Mouse (Mus musculus): ENCODE measurements around the gene Nrf1. TPM values are rescaled to one million over a fixed set of nuclear protein-coding genes. Genes with fewer than 3 reads are reported as not detected.

Gene Nrf1
- polyA plus RNA-seq, 1 experiment from 2014 or later: 14.0 TPM

DNA sequence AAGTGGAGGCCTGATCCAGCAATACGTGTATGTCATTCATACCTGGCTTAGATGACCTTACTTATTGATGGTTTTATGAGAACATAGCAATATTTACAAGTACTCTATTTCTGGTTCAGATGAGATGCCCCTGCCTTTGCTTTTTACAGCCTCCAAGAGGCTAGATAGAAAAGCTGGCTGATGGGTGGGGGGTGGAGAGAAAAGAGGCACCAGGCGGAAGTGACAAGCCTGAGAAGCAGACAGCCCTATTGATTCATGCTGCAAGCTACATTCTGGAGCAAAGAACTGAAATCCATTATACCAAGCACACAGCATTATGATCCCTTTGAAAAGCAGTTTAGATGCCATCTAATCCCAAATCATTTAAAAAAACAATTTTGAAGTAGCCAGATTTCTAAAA, 37.6 kb downstream of the Nrf1 start:
- no peak overlapping the region for H3K9ac ChIP-seq (ENCODE audit: low read depth, low read length)
- no peak for TF ChIP-seq CTCF (IDR thresholded peaks at IDR 0.05; ENCODE audit: low read depth)
- H3K4me2 ChIP-seq (replicated peaks; ENCODE audit: low read depth): no peak overlapping the region
- H3K4me3 ChIP-seq (ENCODE audit: low read depth, low read length): no peak overlapping the region
- 42% methylated on average over 2 of the region's 2 CpGs for WGBS
- no peaks in the 10 kb centered on the region for H3K9me3 ChIP-seq (ENCODE audit: control insufficient read depth)
- no peaks in the 10 kb centered on the region for H3K27me3 ChIP-seq (replicated peaks; ENCODE audit: control insufficient read depth, insufficient read depth, low read length)
- no peaks in the 10 kb centered on the region for H3K4me1 ChIP-seq (replicated peaks; ENCODE audit: control insufficient read depth, insufficient read depth, low read length)
- H3K36me3 ChIP-seq (ENCODE audit: control insufficient read depth, insufficient read depth): peaks cover 10% of the 10 kb centered on the region
- no peak overlapping the region for H3K27ac ChIP-seq (ENCODE audit: low read depth, low read length)
- no peak for ATAC-seq

DNA sequence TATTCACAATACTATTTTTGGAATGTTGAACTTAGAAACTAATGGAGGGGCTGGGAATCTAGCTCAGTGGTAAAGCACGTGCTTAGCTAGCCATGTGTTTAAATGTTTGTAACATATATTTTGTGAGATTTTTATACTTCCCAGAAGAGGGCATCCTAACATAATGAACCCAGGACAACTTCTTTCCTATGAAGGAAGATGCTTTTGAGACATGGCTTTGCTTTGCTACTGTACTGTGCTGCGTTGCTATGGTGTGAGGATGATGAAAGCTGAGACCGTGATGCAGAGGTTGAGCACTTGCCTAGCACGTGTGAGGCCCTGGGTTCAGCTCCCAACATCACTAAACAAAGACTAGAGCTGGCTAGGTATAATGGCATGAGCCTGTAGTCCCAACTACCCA, 43.4 kb downstream of the Nrf1 start:
- 80% methylated on average over 4 of the region's 4 CpGs for WGBS
- peaks cover 29% of the 10 kb centered on the region for H3K36me3 ChIP-seq (ENCODE audit: control insufficient read depth, insufficient read depth)

DNA sequence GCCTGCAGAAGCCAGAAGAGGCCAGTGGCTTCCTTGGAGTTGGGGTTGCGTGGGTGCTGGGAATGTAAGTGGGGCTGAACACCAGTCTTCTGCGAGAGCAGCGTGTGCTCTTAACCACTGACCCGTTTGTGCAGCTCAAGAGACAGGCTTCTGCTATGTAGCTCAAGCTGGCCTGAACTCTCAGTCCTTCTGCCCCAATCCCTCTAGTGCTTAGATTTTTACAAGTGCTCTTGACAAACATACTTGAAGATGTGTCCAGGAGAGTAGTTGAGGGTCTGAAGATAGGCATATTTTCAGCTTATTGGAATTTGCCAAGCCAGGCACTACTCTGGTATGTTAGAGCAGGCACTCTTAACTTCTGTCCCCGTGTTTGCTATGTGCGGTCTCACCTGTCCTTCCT, 45.0 kb downstream of the Nrf1 start:
- TF ChIP-seq CTCF (IDR thresholded peaks at IDR 0.05; ENCODE audit: low read depth): no peak
- Histone ChIP-seq H3K27me3 (replicated peaks; ENCODE audit: control insufficient read depth, insufficient read depth, low read length) (no peaks in the 10 kb centered on the region), H3K9ac (ENCODE audit: low read depth, low read length) (no peak overlapping the region), H3K4me3 (ENCODE audit: low read depth, low read length) (no peak overlapping the region), H3K9me3 (ENCODE audit: control insufficient read depth) (no peaks in the 10 kb centered on the region), H3K4me2 (replicated peaks; ENCODE audit: low read depth) (no peak overlapping the region), H3K4me1 (replicated peaks; ENCODE audit: control insufficient read depth, insufficient read depth, low read length) (no peaks in the 10 kb centered on the region), H3K36me3 (ENCODE audit: control insufficient read depth, insufficient read depth) (peaks cover 40% of the 10 kb centered on the region), H3K27ac (ENCODE audit: low read depth, low read length) (no peak overlapping the region)
- 94% methylated on average over 6 of the region's 6 CpGs for WGBS
- ATAC-seq: no peak

More for the DNA sequence above, 43.4 kb downstream of the Nrf1 start:
- no peaks in the 10 kb centered on the region for H3K9me3 ChIP-seq (ENCODE audit: control insufficient read depth)
- no peak overlapping the region for H3K4me2 ChIP-seq (replicated peaks; ENCODE audit: low read depth)
- peak; percentile 37 for TF ChIP-seq CTCF (IDR thresholded peaks at IDR 0.05; ENCODE audit: low read depth)
- no peak for ATAC-seq
- no peak overlapping the region for H3K4me3 ChIP-seq (ENCODE audit: low read depth, low read length)
- no peak overlapping the region for H3K27ac ChIP-seq (ENCODE audit: low read depth, low read length)
- H3K4me1 ChIP-seq (replicated peaks; ENCODE audit: control insufficient read depth, insufficient read depth, low read length): no peaks in the 10 kb centered on the region
- no peaks in the 10 kb centered on the region for H3K27me3 ChIP-seq (replicated peaks; ENCODE audit: control insufficient read depth, insufficient read depth, low read length)
- H3K9ac ChIP-seq (ENCODE audit: low read depth, low read length): no peak overlapping the region

DNA sequence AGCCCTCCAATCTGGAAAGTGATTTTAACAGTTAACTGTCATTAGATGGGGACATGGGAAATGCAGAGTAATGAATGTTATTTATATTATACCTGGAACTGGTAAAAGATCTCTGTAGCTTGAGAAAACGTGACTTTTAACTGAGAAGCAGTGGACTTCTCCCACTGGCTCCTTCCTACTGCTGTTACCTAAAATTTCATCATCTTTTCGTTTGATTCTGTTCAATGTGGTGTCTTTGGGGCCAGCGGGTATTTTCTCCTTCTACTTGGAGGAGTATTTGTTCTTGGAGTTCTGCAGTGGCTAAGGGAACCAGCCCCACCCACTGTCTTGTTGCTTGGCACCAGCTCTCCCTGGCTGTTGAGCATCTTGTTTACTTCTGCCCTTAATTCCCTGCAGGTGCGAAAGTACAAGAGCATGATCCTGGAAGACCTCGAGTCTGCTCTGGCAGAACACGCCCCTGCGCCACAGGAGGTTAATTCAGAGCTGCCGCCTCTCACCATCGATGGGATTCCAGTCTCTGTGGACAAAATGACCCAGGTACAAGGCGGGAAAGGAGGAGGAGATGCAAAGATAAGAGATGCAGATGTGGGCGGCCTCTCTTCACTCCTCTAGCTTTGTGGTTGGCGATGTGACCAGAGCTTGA, 54.1 kb downstream of the Nrf1 start:
- Histone ChIP-seq H3K4me3 (ENCODE audit: low read depth, low read length) (no peak overlapping the region), H3K27me3 (replicated peaks; ENCODE audit: control insufficient read depth, insufficient read depth, low read length) (no peaks in the 10 kb centered on the region), H3K4me1 (replicated peaks; ENCODE audit: control insufficient read depth, insufficient read depth, low read length) (no peaks in the 10 kb centered on the region), H3K27ac (ENCODE audit: low read depth, low read length) (no peak overlapping the region), H3K9me3 (ENCODE audit: control insufficient read depth) (no peaks in the 10 kb centered on the region), H3K36me3 (ENCODE audit: control insufficient read depth, insufficient read depth) (peaks cover 49% of the 10 kb centered on the region), H3K4me2 (replicated peaks; ENCODE audit: low read depth) (no peak overlapping the region), H3K9ac (ENCODE audit: low read depth, low read length) (no peak overlapping the region)
- no peak for ATAC-seq
- WGBS: 75% methylated on average over 12 of the region's 12 CpGs
- TF ChIP-seq CTCF (IDR thresholded peaks at IDR 0.05; ENCODE audit: low read depth): no peak

DNA sequence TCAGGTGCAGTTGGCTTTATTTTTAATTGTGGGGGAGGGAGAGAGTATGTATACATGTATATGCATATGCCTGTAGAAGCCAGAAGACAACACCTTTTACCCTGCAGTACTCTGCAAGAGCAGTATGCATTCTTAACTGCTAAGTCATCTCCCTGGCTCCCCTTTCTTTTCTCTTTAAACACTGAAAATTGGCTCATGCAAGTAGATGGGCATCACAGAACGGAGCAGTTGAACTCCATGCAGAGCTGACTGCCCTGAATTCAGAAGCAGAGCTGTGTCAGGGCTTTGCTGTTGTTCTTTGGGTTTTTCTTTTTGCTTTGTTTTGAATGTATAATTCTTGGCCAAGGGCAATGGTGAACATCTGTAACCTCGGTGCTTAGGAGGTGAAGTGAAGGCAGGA, 58.3 kb downstream of the Nrf1 start:
- Histone ChIP-seq H3K9me3 (ENCODE audit: control insufficient read depth) (no peaks in the 10 kb centered on the region), H3K4me1 (replicated peaks; ENCODE audit: control insufficient read depth, insufficient read depth, low read length) (no peaks in the 10 kb centered on the region), H3K4me2 (replicated peaks; ENCODE audit: low read depth) (no peak overlapping the region), H3K4me3 (ENCODE audit: low read depth, low read length) (no peak overlapping the region), H3K27me3 (replicated peaks; ENCODE audit: control insufficient read depth, insufficient read depth, low read length) (no peaks in the 10 kb centered on the region), H3K36me3 (ENCODE audit: control insufficient read depth, insufficient read depth) (peaks cover 50% of the 10 kb centered on the region), H3K27ac (ENCODE audit: low read depth, low read length) (no peak overlapping the region), H3K9ac (ENCODE audit: low read depth, low read length) (no peak overlapping the region)
- 87% methylated on average over 2 of the region's 2 CpGs for WGBS
- no peak for ATAC-seq
- TF ChIP-seq CTCF (IDR thresholded peaks at IDR 0.05; ENCODE audit: low read depth): no peak

DNA sequence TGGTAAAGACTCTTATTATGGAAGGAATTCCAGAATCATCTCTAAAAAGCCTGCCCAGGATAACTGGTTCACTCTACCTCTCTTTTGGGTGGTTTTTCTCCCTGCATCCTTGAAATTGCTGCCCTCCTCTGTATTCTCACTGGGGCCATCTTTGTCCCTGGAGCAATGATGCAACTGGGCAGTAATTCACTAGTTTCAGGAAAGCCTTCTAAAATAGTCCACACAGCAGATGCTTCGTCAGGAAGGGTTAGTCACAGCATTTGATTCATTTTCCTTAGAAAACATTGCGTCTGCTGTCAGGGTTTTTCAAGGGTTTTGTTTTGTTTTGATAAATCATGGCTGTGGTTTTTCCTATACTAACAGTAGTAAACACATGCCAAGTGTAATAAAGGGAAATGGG, 59.7 kb downstream of the Nrf1 start:
- Histone ChIP-seq H3K36me3 (ENCODE audit: control insufficient read depth, insufficient read depth) (peaks cover 44% of the 10 kb centered on the region), H3K27me3 (replicated peaks; ENCODE audit: control insufficient read depth, insufficient read depth, low read length) (no peaks in the 10 kb centered on the region), H3K9me3 (ENCODE audit: control insufficient read depth) (no peaks in the 10 kb centered on the region), H3K4me3 (ENCODE audit: low read depth, low read length) (no peak overlapping the region), H3K4me2 (replicated peaks; ENCODE audit: low read depth) (no peak overlapping the region), H3K27ac (ENCODE audit: low read depth, low read length) (no peak overlapping the region), H3K9ac (ENCODE audit: low read depth, low read length) (no peak overlapping the region), H3K4me1 (replicated peaks; ENCODE audit: control insufficient read depth, insufficient read depth, low read length) (no peaks in the 10 kb centered on the region)
- 68% methylated on average over 2 of the region's 2 CpGs for WGBS
- no peak for TF ChIP-seq CTCF (IDR thresholded peaks at IDR 0.05; ENCODE audit: low read depth)
- ATAC-seq: no peak

Measured in intestine, postnatal 0 days (tissue).